Mouse (Mus musculus) stomach, embryonic 14.5 days (tissue): ENCODE measurements around the gene Ciita. TPM values are rescaled to one million over a fixed set of nuclear protein-coding genes. Genes with fewer than 3 reads are reported as not detected.

Experiments
- ATAC-seq: fragments of 200-750 bp; cut with Nextera tagmentation; 2 replicates; pipeline ENCODE4 v1.8.0; 2017; ENCODE audit warnings: low read depth, moderate TSS enrichment; ENCODE audit not compliant: insufficient number of reproducible peaks, insufficient read depth, low FRiP score
- H3K27ac ChIP-seq: fragments of 300-500 bp; sonication (generic); 2 replicates; pipeline ENCODE4 v1.5.1; 2014; ENCODE audit warnings: mild to moderate bottlenecking, low read length, moderate library complexity, mixed read lengths
- H3K27me3 ChIP-seq: fragments of 300-500 bp; sonication (generic); 2 replicates; pipeline ENCODE4 v1.6.1; 2014; ENCODE audit warnings: low read length, control low read depth, mixed read lengths; ENCODE audit not compliant: control insufficient read depth, insufficient read depth
- H3K36me3 ChIP-seq: fragments of 300-500 bp; sonication (generic); 2 replicates; pipeline ENCODE4 v1.6.1; 2014; ENCODE audit warnings: mild to moderate bottlenecking, control low read depth, low read length, moderate library complexity, mixed read lengths; ENCODE audit not compliant: control insufficient read depth, insufficient read depth
- H3K4me1 ChIP-seq: fragments of 300-500 bp; sonication (generic); 2 replicates; pipeline ENCODE4 v1.6.1; 2014; ENCODE audit warnings: low read length, control low read depth, mixed read lengths; ENCODE audit not compliant: control insufficient read depth, insufficient read depth
- H3K4me2 ChIP-seq: fragments of 300-500 bp; sonication (generic); replicated peaks from 2 replicates; pipeline ENCODE4 v1.6.1; 2014; ENCODE audit warnings: low read depth, low read length, control low read depth
- H3K4me3 ChIP-seq: fragments of 300-500 bp; sonication (generic); 2 replicates; pipeline ENCODE4 v1.5.1; 2014; ENCODE audit warnings: low read depth, low read length, control low read depth
- H3K9ac ChIP-seq: fragments of 300-500 bp; sonication (generic); replicated peaks from 2 replicates; pipeline ENCODE4 v1.6.1; 2014; ENCODE audit warnings: low read depth, mild to moderate bottlenecking, control low read depth, low read length, moderate library complexity, mixed read lengths
- H3K9me3 ChIP-seq: fragments of 300-500 bp; sonication (generic); 2 replicates; pipeline ENCODE4 v1.6.1; 2016; ENCODE audit warnings: low read depth, low read length, control low read depth; ENCODE audit not compliant: control insufficient read depth
- whole genome bisulfite sequencing: fragments of 180-500 bp; shearing (Covaris S2); extraction: QIAGEN DNeasy Blood & Tissue Kit; methylation state at CpG from one replicate; pipeline ENCODE4 v1.1.7; 2014; 5-methylcytosine and 5-hydroxymethylcytosine counted together
- polyA plus RNA-seq: library from polyadenylated mRNA; unstranded; fragments of >200 nt; fragmentation: Nextera tagmentation; extraction: Ambion mirVana; gene quantifications from 2 replicates; pipeline ENCODE4 v1.2.1, GENCODE M21; 2014

Gene Ciita
- polyA plus RNA-seq, 1 experiment from 2014 or later: 0.42 TPM

DNA sequence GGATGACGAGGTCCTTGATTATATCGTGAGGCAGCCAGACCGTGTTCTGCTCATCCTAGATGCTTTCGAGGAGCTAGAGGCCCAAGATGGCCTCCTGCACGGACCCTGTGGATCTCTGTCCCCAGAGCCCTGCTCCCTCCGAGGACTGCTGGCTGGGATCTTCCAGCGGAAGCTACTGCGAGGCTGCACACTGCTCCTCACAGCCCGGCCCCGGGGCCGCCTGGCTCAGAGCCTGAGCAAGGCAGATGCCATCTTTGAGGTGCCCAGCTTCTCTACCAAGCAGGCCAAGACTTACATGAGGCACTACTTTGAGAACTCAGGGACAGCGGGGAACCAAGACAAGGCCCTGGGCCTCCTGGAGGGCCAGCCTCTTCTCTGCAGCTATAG is 31.3 kb downstream of the Ciita start:
- Histone ChIP-seq H3K4me2 (no peak overlapping the region), H3K27ac (no peak overlapping the region), H3K9me3 (no peaks in the 10 kb centered on the region), H3K36me3 (no peaks in the 10 kb centered on the region), H3K27me3 (no peaks in the 10 kb centered on the region), H3K4me1 (no peaks in the 10 kb centered on the region), H3K4me3 (no peak overlapping the region), H3K9ac (no peak overlapping the region)
- 86% methylated on average over 12 of the region's 12 CpGs for WGBS
- ATAC-seq: no peak

GRCm38 (mm10) chr16:10515953-10516572 is 36.2 kb downstream of the Ciita start:
- Histone ChIP-seq H3K4me1 (no peaks in the 10 kb centered on the region), H3K9ac (no peak overlapping the region), H3K4me2 (no peak overlapping the region), H3K27ac (no peak overlapping the region), H3K4me3 (no peak overlapping the region), H3K36me3 (no peaks in the 10 kb centered on the region), H3K9me3 (no peaks in the 10 kb centered on the region), H3K27me3 (no peaks in the 10 kb centered on the region)
- no peak for ATAC-seq
- 90% methylated on average over 12 of the region's 12 CpGs for WGBS

GRCm38 (mm10) chr16:10518030-10518429 is 38.2 kb downstream of the Ciita start:
- Histone ChIP-seq H3K4me1 (no peaks in the 10 kb centered on the region), H3K9ac (no peak overlapping the region), H3K4me3 (no peak overlapping the region), H3K36me3 (no peaks in the 10 kb centered on the region), H3K27ac (no peak overlapping the region), H3K27me3 (no peaks in the 10 kb centered on the region), H3K9me3 (no peaks in the 10 kb centered on the region), H3K4me2 (no peak overlapping the region)
- WGBS: 65% methylated on average over 5 of the region's 5 CpGs
- no peak for ATAC-seq

DNA sequence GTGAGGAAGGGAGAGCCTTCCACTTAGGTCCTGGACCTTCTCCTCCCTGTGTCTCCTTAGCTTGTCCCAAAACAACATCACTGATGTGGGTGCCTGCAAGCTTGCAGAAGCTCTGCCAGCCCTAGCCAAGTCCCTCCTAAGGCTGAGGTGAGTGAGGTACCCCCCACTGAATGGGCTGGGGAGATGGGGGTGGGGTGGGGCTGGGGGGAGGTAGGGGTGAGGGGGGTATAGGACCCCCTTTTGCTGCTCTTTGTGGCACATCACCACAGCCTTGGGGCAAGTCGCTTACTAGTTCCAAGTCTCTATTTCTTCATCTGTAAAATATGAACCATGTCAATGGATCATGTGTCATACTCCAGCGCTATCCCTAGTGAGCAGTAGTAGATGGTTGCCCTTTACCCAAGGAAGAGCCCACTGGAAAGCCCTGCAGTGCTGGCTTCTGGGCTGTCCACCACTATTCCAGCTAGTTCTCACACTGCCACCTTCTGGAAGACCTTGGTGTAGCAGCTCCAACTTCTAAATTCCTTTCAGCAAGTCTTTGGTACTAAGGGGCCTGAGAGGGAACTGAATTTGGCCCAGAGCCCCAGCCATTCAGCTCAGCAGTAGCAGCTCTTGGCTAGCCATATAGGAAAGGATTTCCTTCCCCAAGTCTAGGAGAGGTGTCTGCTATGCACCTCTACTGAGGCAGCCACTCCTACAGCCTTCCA is 41.2 kb downstream of the Ciita start:
- Histone ChIP-seq H3K27ac (no peak overlapping the region), H3K4me3 (no peak overlapping the region), H3K4me1 (no peaks in the 10 kb centered on the region), H3K36me3 (no peaks in the 10 kb centered on the region), H3K27me3 (no peaks in the 10 kb centered on the region), H3K9me3 (no peaks in the 10 kb centered on the region), H3K4me2 (no peak overlapping the region), H3K9ac (no peak overlapping the region)
- 47% methylated on average over 2 of the region's 2 CpGs for WGBS
- ATAC-seq: peak; percentile 62; the same call in 1 of the 2 replicates

- no peaks in the 10 kb centered on the region for H3K27me3 ChIP-seq
- no peaks in the 10 kb centered on the region for H3K4me1 ChIP-seq
- H3K4me3 ChIP-seq: no peak overlapping the region
- H3K4me2 ChIP-seq: no peak overlapping the region
- H3K36me3 ChIP-seq: no peaks in the 10 kb centered on the region
- no peaks in the 10 kb centered on the region for H3K9me3 ChIP-seq
- WGBS: 87% methylated on average over 1 of the region's 1 CpGs
- no peak overlapping the region for H3K27ac ChIP-seq
- ATAC-seq: no peak
- no peak overlapping the region for H3K9ac ChIP-seq
Measured at GRCm38 (mm10) chr16:10522811-10523210, 43.0 kb downstream of the Ciita start.

DNA sequence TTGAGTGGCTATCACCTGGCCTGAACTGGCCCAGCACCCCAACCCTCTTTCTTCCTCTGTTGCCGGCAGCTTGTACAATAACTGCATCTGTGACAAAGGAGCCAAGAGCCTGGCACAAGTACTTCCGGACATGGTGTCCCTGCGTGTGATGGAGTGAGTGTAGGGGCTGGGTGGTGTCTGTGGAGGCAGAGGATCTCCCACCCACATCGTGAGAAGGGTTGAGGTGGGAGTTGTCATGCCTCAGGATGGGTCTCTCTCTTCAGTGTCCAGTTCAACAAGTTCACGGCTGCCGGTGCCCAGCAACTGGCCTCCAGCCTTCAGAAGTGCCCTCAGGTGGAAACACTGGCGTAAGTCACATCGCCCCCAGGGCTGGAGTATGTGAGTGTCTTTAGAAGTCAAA is 43.8 kb downstream of the Ciita start:
- no peaks in the 10 kb centered on the region for H3K4me1 ChIP-seq
- no peak overlapping the region for H3K27ac ChIP-seq
- no peaks in the 10 kb centered on the region for H3K9me3 ChIP-seq
- no peaks in the 10 kb centered on the region for H3K27me3 ChIP-seq
- H3K36me3 ChIP-seq: no peaks in the 10 kb centered on the region
- WGBS: 89% methylated on average over 8 of the region's 8 CpGs
- no peak overlapping the region for H3K9ac ChIP-seq
- ATAC-seq: no peak
- no peak overlapping the region for H3K4me2 ChIP-seq
- H3K4me3 ChIP-seq: no peak overlapping the region

DNA sequence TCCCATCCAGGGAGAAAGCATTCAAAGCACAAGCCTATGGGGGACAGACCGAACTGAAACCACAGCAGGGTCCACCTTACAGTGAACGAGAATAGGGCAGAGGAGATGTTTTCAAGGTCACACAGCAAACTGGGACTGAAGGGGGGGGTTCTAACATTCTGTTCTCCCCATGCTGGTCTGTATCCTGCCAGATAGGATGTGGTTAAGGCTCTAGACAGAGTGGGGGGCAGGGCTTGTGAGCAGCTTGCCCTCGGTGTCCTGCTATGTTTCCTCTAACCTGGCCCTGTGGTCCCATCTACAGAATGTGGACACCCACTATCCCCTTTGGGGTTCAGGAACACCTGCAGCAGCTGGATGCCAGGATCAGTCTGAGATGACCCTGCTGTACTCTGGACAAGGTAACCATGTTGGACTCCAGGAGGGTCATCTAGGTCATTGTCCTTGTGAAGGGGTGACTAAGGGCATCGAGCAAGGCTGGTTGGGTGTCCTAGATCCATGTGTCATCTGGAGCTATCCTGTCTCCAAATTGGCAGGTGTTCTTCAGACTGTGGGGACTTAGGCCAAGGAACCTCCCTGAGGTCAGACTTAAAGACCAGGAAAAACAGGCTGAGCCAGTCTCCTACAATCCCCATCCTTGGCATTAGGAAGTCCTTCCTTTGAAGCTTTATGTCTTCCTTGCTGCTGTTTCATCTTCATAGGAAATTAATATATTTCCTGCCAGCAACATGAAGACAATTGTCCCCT is 45.2 kb downstream of the Ciita start:
- no peak overlapping the region for H3K27ac ChIP-seq
- no peak overlapping the region for H3K4me2 ChIP-seq
- peaks cover under 1% of the 10 kb centered on the region; the same call in 1 of the 2 replicates for H3K36me3 ChIP-seq
- H3K4me1 ChIP-seq: no peaks in the 10 kb centered on the region
- no peaks in the 10 kb centered on the region for H3K27me3 ChIP-seq
- no peak overlapping the region for H3K9ac ChIP-seq
- H3K9me3 ChIP-seq: no peaks in the 10 kb centered on the region
- H3K4me3 ChIP-seq: no peak overlapping the region
- 83% methylated on average over 4 of the region's 4 CpGs for WGBS
- no peak for ATAC-seq

- no peak overlapping the region for H3K4me2 ChIP-seq
- no peaks in the 10 kb centered on the region for H3K4me1 ChIP-seq
- no peak overlapping the region for H3K9ac ChIP-seq
- no peak overlapping the region for H3K27ac ChIP-seq
- WGBS: 53% methylated on average over 2 of the region's 2 CpGs
- no peak for ATAC-seq
- peaks cover 3% of the 10 kb centered on the region; the same call in 1 of the 2 replicates for H3K36me3 ChIP-seq
- H3K4me3 ChIP-seq: no peak overlapping the region
- no peaks in the 10 kb centered on the region for H3K9me3 ChIP-seq
- H3K27me3 ChIP-seq: no peaks in the 10 kb centered on the region
Measured at GRCm38 (mm10) chr16:10525610-10525980, 45.7 kb downstream of the Ciita start.
